ENCODE assay signal across 8 mouse cellular contexts in genomic region chr4:126102061-126102841, GRCm38 (mm10). TPM values are rescaled to one million over a fixed set of nuclear protein-coding genes. Genes with fewer than 3 reads are reported as not detected.
DNase-seq lines count a peak whose midpoint lies in the region; ATAC-seq and TF ChIP-seq lines count a peak whose summit lies in the region.

No protein-coding gene starts in this region.

- H3K4me3 ChIP-seq in forebrain, embryonic 14.5 days (ENCODE audit: low read depth, low read length): no peak overlapping the region
- H3K4me3 ChIP-seq in kidney, adult 2 months (ENCODE audit: insufficient read depth, low read depth, low read length): no peak overlapping the region
- H3K4me3 ChIP-seq in lung, embryonic 14.5 days (ENCODE audit: low read depth, low read length): peak overlapping the region; percentile 95; the same call in 1 of the 2 replicates
- H3K4me3 ChIP-seq in small intestine, adult 2 months (ENCODE audit: low read depth, low read length): no peak overlapping the region

- no peak for TF ChIP-seq CTCF in kidney, adult 2 months (conservative IDR thresholded peaks at IDR 0.05; ENCODE audit: insufficient read depth, insufficient read length, low read depth, low read length)
- TF ChIP-seq CTCF in lung, embryonic 14.5 days (IDR thresholded peaks at IDR 0.05; ENCODE audit: low read depth): no peak
- TF ChIP-seq CTCF in small intestine, adult 2 months (IDR thresholded peaks at IDR 0.05; ENCODE audit: extremely low read depth, insufficient read length, insufficient replicate concordance, low read depth, low read length): no peak

- TF ChIP-seq POLR2A in kidney, adult 2 months (IDR thresholded peaks at IDR 0.05; ENCODE audit: low read depth, low read length): no peak
- no peak for TF ChIP-seq POLR2A in small intestine, adult 2 months (IDR thresholded peaks at IDR 0.05; ENCODE audit: low read depth, low read length)

- no peaks in the 10 kb centered on the region for H3K9me3 ChIP-seq in forebrain, embryonic 14.5 days (replicated peaks; ENCODE audit: control insufficient read depth, low read length)
- H3K9me3 ChIP-seq in lung, embryonic 14.5 days (ENCODE audit: low read depth, low read length): no peaks in the 10 kb centered on the region

- H3K27me3 ChIP-seq in forebrain, embryonic 14.5 days (replicated peaks; ENCODE audit: control insufficient read depth, insufficient read depth, low read length): no peaks in the 10 kb centered on the region
- H3K27me3 ChIP-seq in kidney, adult 2 months (replicated peaks; ENCODE audit: control insufficient read depth, insufficient read depth, low read length): no peaks in the 10 kb centered on the region
- H3K27me3 ChIP-seq in lung, embryonic 14.5 days (ENCODE audit: insufficient read depth, low read length): no peaks in the 10 kb centered on the region
- H3K27me3 ChIP-seq in small intestine, adult 2 months (ENCODE audit: control insufficient read depth, insufficient read depth, low read length): no peaks in the 10 kb centered on the region

- DNase-seq in layer of hippocampus, adult 8-10 months (ENCODE audit: low spot score in 2 of 2): peak; percentile 35 to 55
- DNase-seq in layer of hippocampus, adult 11-12 months (ENCODE audit: low spot score): no peak
- DNase-seq in ZHBTc4 (ENCODE audit: low read depth, low spot score): peak; percentile 78
- DNase-seq in forebrain, embryonic 14.5 days (ENCODE audit: low spot score): peak; percentile 71
- peak; percentile 60 for DNase-seq in kidney, adult 2 months
- peak; percentile 47 for DNase-seq in lung, embryonic 14.5 days
- DNase-seq in layer of hippocampus, adult 9-10 months (ENCODE audit: low spot score): no peak

- H3K36me3 ChIP-seq in forebrain, embryonic 14.5 days (ENCODE audit: control insufficient read depth, insufficient read depth, low read length): 0 out of 2 replicates have a peak, but pooled peaks cover 8% of the 10 kb centered on the region
- no peaks in the 10 kb centered on the region for H3K36me3 ChIP-seq in kidney, adult 2 months (ENCODE audit: control insufficient read depth, insufficient read depth, low read length)
- 0 out of 2 replicates have a peak, but pooled peaks cover 21% of the 10 kb centered on the region for H3K36me3 ChIP-seq in lung, embryonic 14.5 days (ENCODE audit: insufficient read depth)
- H3K36me3 ChIP-seq in small intestine, adult 2 months (ENCODE audit: control insufficient read depth, insufficient read depth, low read length): no peaks in the 10 kb centered on the region

- no peak for ATAC-seq in forebrain, embryonic 14.5 days
- ATAC-seq in lung, embryonic 14.5 days (ENCODE audit: insufficient read depth): no peak

- peak overlapping the region; percentile 67 for H3K4me2 ChIP-seq in forebrain, embryonic 14.5 days (ENCODE audit: low read length)
- peak overlapping the region; percentile 97 for H3K4me2 ChIP-seq in lung, embryonic 14.5 days

- H3K27ac ChIP-seq in forebrain, embryonic 14.5 days (ENCODE audit: low read depth, low read length): peak overlapping the region; percentile 75
- H3K27ac ChIP-seq in kidney, adult 2 months (ENCODE audit: insufficient read depth, low read depth, low read length): peak overlapping the region; percentile 75
- H3K27ac ChIP-seq in lung, embryonic 14.5 days (ENCODE audit: low read depth): peak overlapping the region; percentile 92
- H3K27ac ChIP-seq in small intestine, adult 2 months (ENCODE audit: insufficient read depth, low read depth, low read length): peak overlapping the region; percentile 92

- H3K9ac ChIP-seq in forebrain, embryonic 14.5 days (ENCODE audit: low read length): no peak overlapping the region
- peak overlapping the region; percentile 51 for H3K9ac ChIP-seq in lung, embryonic 14.5 days

- H3K4me1 ChIP-seq in forebrain, embryonic 14.5 days (ENCODE audit: control insufficient read depth, insufficient read depth, low read length): peaks cover 24% of the 10 kb centered on the region
- H3K4me1 ChIP-seq in kidney, adult 2 months (ENCODE audit: control insufficient read depth, insufficient read depth, low read length): peaks cover 25% of the 10 kb centered on the region
- peaks cover 7% of the 10 kb centered on the region; the same call in 1 of the 2 replicates for H3K4me1 ChIP-seq in lung, embryonic 14.5 days (ENCODE audit: insufficient read depth)
- peaks cover 13% of the 10 kb centered on the region for H3K4me1 ChIP-seq in small intestine, adult 2 months (ENCODE audit: control insufficient read depth, insufficient read depth, insufficient read length, low read length)

- WGBS in forebrain, embryonic 14.5 days: 36% methylated on average over 7 of the region's 7 CpGs
- WGBS in kidney, adult 2 months: 43% methylated on average over 7 of the region's 7 CpGs
- WGBS in lung, embryonic 14.5 days: 40% methylated on average over 7 of the region's 7 CpGs
- WGBS in small intestine, adult 2 months: 56% methylated on average over 7 of the region's 7 CpGs

RNA-seq across cellular contexts. Expression of gene Stk40, which starts 1.5 kb away (rescaled TPM):
- total RNA-seq in layer of hippocampus, adult 8-10 months (2022): 10 to 100 TPM; 25.4 to 36.5 (median 31.1) TPM
- 22.2 and 25.1 TPM in 2 replicates for polyA plus RNA-seq in forebrain, embryonic 14.5 days (2014; fragmentation: Nextera tagmentation; extraction: Ambion mirVana)
- 38.3 and 38.9 TPM in 2 replicates for polyA plus RNA-seq in kidney, adult 2 months (2012; rRNA removed)
- 30.7 and 38.0 TPM in 2 replicates for polyA plus RNA-seq in lung, embryonic 14.5 days (2014; fragmentation: Nextera tagmentation; extraction: Ambion mirVana)
- 14.5 and 24.0 TPM in 2 replicates for polyA plus RNA-seq in small intestine, adult 2 months (2012; rRNA removed)

RNA-seq across cellular contexts. Expression of gene Lsm10, which starts 5.8 kb away (rescaled TPM):
- 10 to 100 TPM; 14.3 to 17.5 (median 16.1) TPM for total RNA-seq in layer of hippocampus, adult 8-10 months (2022)
- polyA plus RNA-seq in forebrain, embryonic 14.5 days (2014; fragmentation: Nextera tagmentation; extraction: Ambion mirVana): 63.1 and 76.6 TPM in 2 replicates
- 36.5 TPM in 2 replicates for polyA plus RNA-seq in kidney, adult 2 months (2012; rRNA removed)
- polyA plus RNA-seq in lung, embryonic 14.5 days (2014; fragmentation: Nextera tagmentation; extraction: Ambion mirVana): 50.2 and 50.6 TPM in 2 replicates
- polyA plus RNA-seq in small intestine, adult 2 months (2012; rRNA removed): 10.7 and 13.3 TPM in 2 replicates

RNA-seq across cellular contexts. Expression of gene Oscp1, which starts 43.9 kb away (rescaled TPM):
- total RNA-seq in layer of hippocampus, adult 8-10 months (2022): 10 to 100 TPM; 45.2 to 63.6 (median 50.8) TPM
- 31.2 and 32.0 TPM in 2 replicates for polyA plus RNA-seq in forebrain, embryonic 14.5 days (2014; fragmentation: Nextera tagmentation; extraction: Ambion mirVana)
- polyA plus RNA-seq in kidney, adult 2 months (2012; rRNA removed): 2.5 and 3.3 TPM in 2 replicates
- 18.1 TPM in 2 replicates for polyA plus RNA-seq in lung, embryonic 14.5 days (2014; fragmentation: Nextera tagmentation; extraction: Ambion mirVana)
- polyA plus RNA-seq in small intestine, adult 2 months (2012; rRNA removed): 0.37 and 1.6 TPM in 2 replicates

RNA-seq across cellular contexts. Expression of gene Eva1b, which starts 45.3 kb away (rescaled TPM):
- 1 to 10 TPM; 2.5 to 4.8 (median 3.3) TPM for total RNA-seq in layer of hippocampus, adult 8-10 months (2022)
- 13.4 and 14.2 TPM in 2 replicates for polyA plus RNA-seq in forebrain, embryonic 14.5 days (2014; fragmentation: Nextera tagmentation; extraction: Ambion mirVana)
- polyA plus RNA-seq in kidney, adult 2 months (2012; rRNA removed): 68.8 and 101 TPM in 2 replicates
- 92.6 and 97.8 TPM in 2 replicates for polyA plus RNA-seq in lung, embryonic 14.5 days (2014; fragmentation: Nextera tagmentation; extraction: Ambion mirVana)
- 45.0 and 54.3 TPM in 2 replicates for polyA plus RNA-seq in small intestine, adult 2 months (2012; rRNA removed)

RNA-seq across cellular contexts. Expression of gene Mrps15, which starts 55.5 kb away (rescaled TPM):
- total RNA-seq in layer of hippocampus, adult 8-10 months (2022): 10 to 100 TPM; 42.2 to 55.3 (median 46.5) TPM
- 108 and 124 TPM in 2 replicates for polyA plus RNA-seq in forebrain, embryonic 14.5 days (2014; fragmentation: Nextera tagmentation; extraction: Ambion mirVana)
- polyA plus RNA-seq in kidney, adult 2 months (2012; rRNA removed): 38.2 and 49.4 TPM in 2 replicates
- polyA plus RNA-seq in lung, embryonic 14.5 days (2014; fragmentation: Nextera tagmentation; extraction: Ambion mirVana): 134 and 138 TPM in 2 replicates
- polyA plus RNA-seq in small intestine, adult 2 months (2012; rRNA removed): 130 and 204 TPM in 2 replicates

Comparison
In these comparisons a context has a peak if more than half of its experiments do, and no peak if none do; other contexts are left out.
1. DNase-seq: peak in layer of hippocampus, adult 8-10 months (2 of 2), ZHBTc4 (single experiment), forebrain, embryonic 14.5 days (single experiment), kidney, adult 2 months (single experiment) and lung, embryonic 14.5 days (single experiment); none in layer of hippocampus, adult 11-12 months (single experiment) and layer of hippocampus, adult 9-10 months (single experiment).
2. Peak in every context shown above with its lines, with median percentiles within 50 percentile points of each other: H3K27ac ChIP-seq.